8 mouse cellular contexts compared by ENCODE assay signal in genomic region chr4:133129931-133130889, GRCm38 (mm10). TPM values are rescaled to one million over a fixed set of nuclear protein-coding genes. Genes with fewer than 3 reads are reported as not detected.
DNase-seq lines count a peak whose midpoint lies in the region; ATAC-seq lines count a peak whose summit lies in the region.

Gene Wasf2 (plus strand): TSS chr4:133130505.

- H3K4me2 ChIP-seq in hindbrain, embryonic 12.5 days (replicated peaks), result peak within 1 kb of the TSS; percentile 66

- H3K27ac ChIP-seq in hindbrain, embryonic 12.5 days, result peak within 1 kb of the TSS; percentile 62; the same call in 1 of the 2 replicates

- peak; percentile 95 for ATAC-seq in hindbrain, embryonic 12.5 days (ENCODE audit: low FRiP score)

- peak within 1 kb of the TSS; percentile 68 for H3K9ac ChIP-seq in hindbrain, embryonic 12.5 days

- WGBS in hindbrain, embryonic 12.5 days, result under 1% methylated on average over 65 of the region's 65 CpGs

- no peaks in the 10 kb centered on the region for H3K9me3 ChIP-seq in hindbrain, embryonic 12.5 days (replicated peaks)

- peaks cover 18% of the 10 kb centered on the region for H3K4me1 ChIP-seq in hindbrain, embryonic 12.5 days

- H3K27me3 ChIP-seq in hindbrain, embryonic 12.5 days, result no peaks in the 10 kb centered on the region

- DNase-seq in NIH3T3 (ENCODE audit: low read depth), result peak; percentile 95
- DNase-seq in cerebellum, postnatal 10 days, result peak; percentile 96
- peak; percentile 72 to 84 for DNase-seq in frontal cortex, postnatal 10 days (ENCODE audit: low spot score in 2 of 2)
- peak; percentile 82 to 94 for DNase-seq in layer of hippocampus, postnatal 14 days (ENCODE audit: low spot score in 2 of 2)
- DNase-seq in lung, postnatal 14 days, result peak; percentile 92
- DNase-seq in retina, adult 2 months (ENCODE audit: low read depth, low spot score), result peak; percentile 90
- DNase-seq in thymus, postnatal 36 days, result peak; percentile 92 to 93

- H3K4me3 ChIP-seq in hindbrain, embryonic 12.5 days, result peak within 1 kb of the TSS; percentile 80

- H3K36me3 ChIP-seq in hindbrain, embryonic 12.5 days, result no peaks in the 10 kb centered on the region

RNA-seq across cellular contexts. Expression of gene Wasf2, which starts in this region (rescaled TPM):
- 49.0 and 49.1 TPM in 2 replicates for polyA plus RNA-seq in hindbrain, embryonic 12.5 days (2016; fragmentation: Nextera tagmentation; extraction: Ambion mirVana)
- 10 to 100 TPM; 37.4 to 45.0 TPM for total RNA-seq in layer of hippocampus, postnatal 14 days (2021)

Comparison
In these comparisons a context has a peak if more than half of its experiments do, and no peak if none do; other contexts are left out.
1. Peak in every context shown above with its lines: DNase-seq, ATAC-seq, H3K4me3 ChIP-seq and H3K27ac ChIP-seq.